Mouse (Mus musculus) bone marrow, adult 2 months (tissue): ENCODE measurements at regions not wholly inside any gene's neighbourhood (a gene's known extent, or its start where the extent isn't known, plus 50 kb on each side); places are given as distances from the start of the nearest gene placed in this dataset.

Experiments used
- CTCF ChIP-seq: fragments of 200-500 bp; IDR thresholded peaks from 2 replicates; pipeline ENCODE4 v1.5.1; 2011; ENCODE audit warnings: low read length, control low read depth; ENCODE audit not compliant: control insufficient read depth, insufficient read depth
- POLR2A ChIP-seq: fragments of 200-500 bp; IDR thresholded peaks from 2 replicates; pipeline ENCODE4 v1.6.1; 2011; ENCODE audit warnings: low read depth, mild to moderate bottlenecking, control low read depth, low read length, borderline replicate concordance; ENCODE audit not compliant: control insufficient read depth

GRCm38 (mm10) chr1:75693231-75693914, 147.3 kb downstream of the Slc4a3 start:
- TF ChIP-seq CTCF = no peak
- no peak for TF ChIP-seq POLR2A
